In the genomic region with DNA sequence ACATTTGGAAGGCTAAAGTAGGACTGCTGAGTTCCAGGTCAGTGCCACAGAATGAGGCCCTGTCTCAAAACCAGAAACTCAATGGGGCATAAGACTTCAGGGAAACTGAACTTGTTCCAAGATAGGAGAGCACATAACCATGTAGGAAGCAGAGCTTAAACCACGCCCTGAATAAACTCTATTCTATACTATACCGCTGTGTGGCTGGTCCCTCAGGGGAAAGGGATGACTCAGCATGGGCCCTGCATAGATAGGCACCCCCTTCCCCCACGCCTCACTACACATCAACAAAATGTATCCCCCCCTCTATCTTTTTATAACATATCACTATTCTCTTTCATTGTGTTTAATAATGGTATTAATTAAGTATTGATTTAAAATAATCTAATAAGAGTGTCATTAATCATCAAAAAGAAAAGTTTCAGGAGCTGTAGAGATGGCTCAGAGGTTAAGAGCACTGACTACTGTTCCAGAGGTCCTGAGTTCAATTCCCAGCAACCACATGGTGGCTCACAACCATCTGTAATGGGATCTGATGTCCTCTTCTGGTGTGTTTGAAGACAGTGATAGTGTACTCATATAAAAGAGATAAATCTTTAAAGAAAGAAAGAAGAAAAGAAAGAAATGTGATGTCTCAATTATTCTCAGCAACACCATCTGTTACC, we compare ENCODE assay signal across 15 mouse cellular contexts. TPM values are rescaled to one million over a fixed set of nuclear protein-coding genes. Genes with fewer than 3 reads are reported as not detected.
DNase-seq lines count a peak whose midpoint lies in the region; ATAC-seq and TF ChIP-seq lines count a peak whose summit lies in the region.
"Had no signal": no experiment of that assay in that cellular context is flagged by ENCODE, and none has a peak within 500 bp of the region (broad histone marks: within the 10 kb centered on the region; RNA-seq: fewer than 3 reads in every experiment).

No protein-coding gene starts in this region.

- H3K9ac ChIP-seq in CH12.LX (ENCODE audit: insufficient read depth, low read depth) = no peak overlapping the region
- H3K9ac ChIP-seq in ES-E14 (ENCODE audit: insufficient read depth, low read depth, low read length, poor library complexity, severe bottlenecking) = no peak overlapping the region
- H3K9ac ChIP-seq in liver, embryonic 16.5 days (ENCODE audit: low read depth, low read length) = no peak overlapping the region
- no peak overlapping the region for H3K9ac ChIP-seq in midbrain, postnatal 0 days (replicated peaks; ENCODE audit: low read length, poor library complexity, severe bottlenecking)
- H3K9ac ChIP-seq: embryonic facial prominence, embryonic 15.5 days; limb, embryonic 12.5 days had no signal

- dilution Hi-C loops in CH12.LX (cut with MboI; ENCODE audit: extremely low pct_ligation_motif_present, extremely low pct_unique_long_range_greater_than_20kb, low sequenced_read_pairs) = no loop called here

- no peak overlapping the region for H3K4me3 ChIP-seq in CH12.LX (replicated peaks in 1 of 3; ENCODE audit: low read depth in 2 of 3, low read length in 2 of 3, poor library complexity in 1 of 3)
- no peak overlapping the region for H3K4me3 ChIP-seq in ES-E14 (ENCODE audit: insufficient read depth in 1 of 2, low read depth in 1 of 2, low read length in 2 of 2, poor library complexity in 1 of 2, severe bottlenecking in 1 of 2)
- H3K4me3 ChIP-seq in liver, embryonic 16.5 days (ENCODE audit: low read depth, low read length) = no peak overlapping the region
- H3K4me3 ChIP-seq in midbrain, postnatal 0 days (ENCODE audit: low read depth, low read length) = no peak overlapping the region
- H3K4me3 ChIP-seq: embryonic facial prominence, embryonic 15.5 days; limb, embryonic 12.5 days had no signal

- H3K27ac ChIP-seq in CH12.LX (ENCODE audit: insufficient read depth, low read depth) (no peak overlapping the region), ES-E14 (ENCODE audit: insufficient read depth, low read depth, low read length, poor library complexity, severe bottlenecking) (no peak overlapping the region; the same call in 1 of the 2 replicates)
- H3K27ac ChIP-seq in liver, embryonic 16.5 days (ENCODE audit: low read length) = peak overlapping the region; percentile 58; the same call in 1 of the 2 replicates
- H3K27ac ChIP-seq in midbrain, postnatal 0 days (ENCODE audit: low read depth, low read length) = no peak overlapping the region
- H3K27ac ChIP-seq: embryonic facial prominence, embryonic 15.5 days; limb, embryonic 12.5 days had no signal

- H3K27me3 ChIP-seq in CH12.LX (replicated peaks) = no peaks in the 10 kb centered on the region
- no peaks in the 10 kb centered on the region for H3K27me3 ChIP-seq in liver, embryonic 16.5 days (ENCODE audit: control insufficient read depth, insufficient read depth, low read depth, low read length)
- H3K27me3 ChIP-seq in midbrain, postnatal 0 days (ENCODE audit: insufficient read depth, low read length) = no peaks in the 10 kb centered on the region
- H3K27me3 ChIP-seq: embryonic facial prominence, embryonic 15.5 days; limb, embryonic 12.5 days; Patski had no signal

- H3K4me2 ChIP-seq in CH12.LX (ENCODE audit: insufficient read depth, low read depth, poor library complexity, severe bottlenecking) = no peak overlapping the region
- peak overlapping the region; percentile 39; the same call in 1 of the 2 replicates for H3K4me2 ChIP-seq in liver, embryonic 16.5 days (ENCODE audit: low read depth, low read length)
- no peak overlapping the region for H3K4me2 ChIP-seq in midbrain, postnatal 0 days (ENCODE audit: low read depth, low read length, poor library complexity, severe bottlenecking)
- H3K4me2 ChIP-seq: embryonic facial prominence, embryonic 15.5 days; limb, embryonic 12.5 days had no signal

- in situ Hi-C loops in CH12.LX (cut with MboI; ENCODE audit: low pct_ligation_motif_present, low pct_unique_long_range_greater_than_20kb, low sequenced_read_pairs) = no loop called here
- in situ Hi-C loops in ES-E14 (cut with MboI; ENCODE audit: low sequenced_read_pairs in 2 of 2, unreplicated experiment in 2 of 2) = no loop called here

- H3K36me3 ChIP-seq in CH12.LX (replicated peaks in 1 of 2; ENCODE audit: control insufficient read depth in 1 of 2, insufficient read depth in 1 of 2, low read length in 1 of 2) (peaks cover 0 to 26% of the 10 kb centered on the region in 2 experiments), ES-E14 (ENCODE audit: control insufficient read depth, insufficient read depth, low read length, poor library complexity, severe bottlenecking) (no peaks in the 10 kb centered on the region)
- H3K36me3 ChIP-seq in liver, embryonic 16.5 days (ENCODE audit: control insufficient read depth, insufficient read depth) = no peaks in the 10 kb centered on the region
- no peaks in the 10 kb centered on the region for H3K36me3 ChIP-seq in midbrain, postnatal 0 days (ENCODE audit: insufficient read depth, low read length)

- DNase-seq in CH12.LX (ENCODE audit: extremely low read depth) (peak; percentile 44), ES-E14 (ENCODE audit: low read depth, low spot score) (no peak)
- no peak for DNase-seq in yolk sac, embryonic 10.5 days (ENCODE audit: low spot score)
- DNase-seq in kidney, postnatal 25 days = no peak
- no peak for DNase-seq in midbrain, postnatal 0 days (ENCODE audit: low spot score)
- DNase-seq: adrenal gland, postnatal 36 days; cerebellum, adult 9-10 months; heart, postnatal 36 days; kidney, adult 2 months; right cerebral cortex, postnatal 25 days had no signal

- H3K9me3 ChIP-seq in CH12.LX (replicated peaks; ENCODE audit: low read length) (no peaks in the 10 kb centered on the region), ES-E14 (ENCODE audit: control insufficient read depth, insufficient read depth, low read depth, low read length) (no peaks in the 10 kb centered on the region)
- no peaks in the 10 kb centered on the region for H3K9me3 ChIP-seq in liver, embryonic 16.5 days (replicated peaks; ENCODE audit: control insufficient read depth, low read length)
- no peaks in the 10 kb centered on the region for H3K9me3 ChIP-seq in midbrain, postnatal 0 days (ENCODE audit: low read length)
- H3K9me3 ChIP-seq: embryonic facial prominence, embryonic 15.5 days; limb, embryonic 12.5 days had no signal

- H3K4me1 ChIP-seq in CH12.LX (ENCODE audit: control insufficient read depth in 1 of 2, insufficient read depth in 2 of 2) (peaks cover 5 to 31% of the 10 kb centered on the region in 2 experiments; a peak in 3 of 4 replicates), ES-E14 (ENCODE audit: control insufficient read depth in 2 of 2, insufficient read depth in 2 of 2, low read length in 2 of 2, poor library complexity in 1 of 2) (peaks cover 0 to 5% of the 10 kb centered on the region in 2 experiments; a peak in 2 of 4 replicates)
- peaks cover 18% of the 10 kb centered on the region for H3K4me1 ChIP-seq in liver, embryonic 16.5 days (ENCODE audit: control insufficient read depth, low read depth, low read length)
- no peaks in the 10 kb centered on the region for H3K4me1 ChIP-seq in midbrain, postnatal 0 days (ENCODE audit: insufficient read depth, low read length)

- peak; percentile 71 for ATAC-seq in common myeloid progenitor, adult 5-6 weeks (replicated peaks; ENCODE audit: low read depth, poor library complexity, severe bottlenecking)
- ATAC-seq in liver, embryonic 16.5 days (ENCODE audit: low read depth) = peak; percentile 99
- ATAC-seq in midbrain, postnatal 0 days (ENCODE audit: low FRiP score) = no peak
- ATAC-seq: Patski had no signal

- peaks cover 28% of the 10 kb centered on the region for H3K79me2 ChIP-seq in CH12.LX (replicated peaks; ENCODE audit: control insufficient read depth, extremely low read depth, insufficient read depth, poor library complexity, severe bottlenecking)

- TF ChIP-seq POLR2A in CH12.LX (IDR thresholded peaks at IDR 0.05; ENCODE audit: low read depth, low read length) = no peak

- no peak for TF ChIP-seq RAD21 in CH12.LX (IDR thresholded peaks at IDR 0.05; ENCODE audit: low read depth, low read length)

- TF ChIP-seq EP300 in CH12.LX (IDR thresholded peaks at IDR 0.05; ENCODE audit: low read length) = no peak

- no peak for TF ChIP-seq CTCF in CH12.LX (conservative IDR thresholded peaks at IDR 0.05 in 1 of 2, IDR thresholded peaks at IDR 0.05 in 1 of 2; ENCODE audit: low read depth in 2 of 2, low read length in 2 of 2)
- TF ChIP-seq CTCF in midbrain, postnatal 0 days (IDR thresholded peaks at IDR 0.05) = no peak

- WGBS in liver, embryonic 16.5 days (ENCODE audit: insufficient replicate concordance) = 10% methylated on average over 3 of the region's 3 CpGs
- 74% methylated on average over 3 of the region's 3 CpGs for WGBS in midbrain, postnatal 0 days

TF ChIP-seq in CH12.LX, 34 proteins besides CTCF, POLR2A, EP300 and RAD21:
- TF ChIP-seq E2F4 (IDR thresholded peaks at IDR 0.05; ENCODE audit: insufficient replicate concordance, low read depth, low read length) (no peak), ZKSCAN1 (IDR thresholded peaks at IDR 0.05; ENCODE audit: borderline replicate concordance, low read depth, low read length) (no peak), MAFK (IDR thresholded peaks at IDR 0.05; ENCODE audit: insufficient replicate concordance, low read length) (peak; percentile 31; the same call in 1 of the 2 replicates)

TF ChIP-seq in ES-E14, 5 proteins besides CTCF, POLR2A, EP300 and RAD21:
- TF ChIP-seq CHD2 (IDR thresholded peaks at IDR 0.05; ENCODE audit: low read depth, low read length) = no peak
- TF ChIP-seq ZNF384 (IDR thresholded peaks at IDR 0.05; ENCODE audit: low read depth, low read length) = no peak
- TF ChIP-seq HCFC1 (IDR thresholded peaks at IDR 0.05; ENCODE audit: borderline replicate concordance, insufficient read depth, low read length) = no peak
- no peak for TF ChIP-seq ZC3H11A (IDR thresholded peaks at IDR 0.05; ENCODE audit: borderline replicate concordance, low read depth, low read length)
- peak; percentile 68 for TF ChIP-seq MAFK (IDR thresholded peaks at IDR 0.05; ENCODE audit: insufficient read depth, low read depth, low read length)

RNA-seq across cellular contexts. Expression of gene Arih1, which starts 30.9 kb away (rescaled TPM):
- 52.4 and 57.4 TPM in 2 replicates for total RNA-seq in CH12.LX (2012; rRNA removed)
- total RNA-seq in CH12.LX (2014; rRNA removed) = 38.7 and 45.2 TPM in 2 replicates
- 68.7 and 70.9 TPM in 2 replicates for polyA plus RNA-seq in CH12.LX (2012; ENCODE audit: insufficient read length, low read depth)
- total RNA-seq in ES-E14 (2012; rRNA removed) = 75.5 and 84.6 TPM in 2 replicates
- total RNA-seq in common myeloid progenitor, adult 5-6 weeks (2017) = 69.5 and 72.4 TPM in 2 replicates
- 4.3 and 5.8 TPM in 2 replicates for polyA plus RNA-seq in liver, embryonic 16.5 days (2015; fragmentation: Nextera tagmentation; extraction: Ambion mirVana)
- total RNA-seq in midbrain, postnatal 0 days (2014; rRNA removed) = 47.9 and 60.2 TPM in 2 replicates
- polyA plus RNA-seq in midbrain, postnatal 0 days (2015; fragmentation: Nextera tagmentation; extraction: Ambion mirVana) = 7.9 and 8.1 TPM in 2 replicates
